Mouse (Mus musculus): ENCODE measurements around the gene Camsap2. TPM values are rescaled to one million over a fixed set of nuclear protein-coding genes. Genes with fewer than 3 reads are reported as not detected.
A peak's percentile ranks its signal among the peaks of the same experiment; 100 is the strongest.

Gene Camsap2
- 44.8 and 46.9 TPM in 2 replicates for total RNA-seq (2014; fragmentation: Nextera tagmentation)
- total RNA-seq (2017), result 35.9 and 40.5 TPM in 2 replicates
- polyA plus RNA-seq (2012), result 8.8 and 10.1 TPM in 2 replicates

DNA sequence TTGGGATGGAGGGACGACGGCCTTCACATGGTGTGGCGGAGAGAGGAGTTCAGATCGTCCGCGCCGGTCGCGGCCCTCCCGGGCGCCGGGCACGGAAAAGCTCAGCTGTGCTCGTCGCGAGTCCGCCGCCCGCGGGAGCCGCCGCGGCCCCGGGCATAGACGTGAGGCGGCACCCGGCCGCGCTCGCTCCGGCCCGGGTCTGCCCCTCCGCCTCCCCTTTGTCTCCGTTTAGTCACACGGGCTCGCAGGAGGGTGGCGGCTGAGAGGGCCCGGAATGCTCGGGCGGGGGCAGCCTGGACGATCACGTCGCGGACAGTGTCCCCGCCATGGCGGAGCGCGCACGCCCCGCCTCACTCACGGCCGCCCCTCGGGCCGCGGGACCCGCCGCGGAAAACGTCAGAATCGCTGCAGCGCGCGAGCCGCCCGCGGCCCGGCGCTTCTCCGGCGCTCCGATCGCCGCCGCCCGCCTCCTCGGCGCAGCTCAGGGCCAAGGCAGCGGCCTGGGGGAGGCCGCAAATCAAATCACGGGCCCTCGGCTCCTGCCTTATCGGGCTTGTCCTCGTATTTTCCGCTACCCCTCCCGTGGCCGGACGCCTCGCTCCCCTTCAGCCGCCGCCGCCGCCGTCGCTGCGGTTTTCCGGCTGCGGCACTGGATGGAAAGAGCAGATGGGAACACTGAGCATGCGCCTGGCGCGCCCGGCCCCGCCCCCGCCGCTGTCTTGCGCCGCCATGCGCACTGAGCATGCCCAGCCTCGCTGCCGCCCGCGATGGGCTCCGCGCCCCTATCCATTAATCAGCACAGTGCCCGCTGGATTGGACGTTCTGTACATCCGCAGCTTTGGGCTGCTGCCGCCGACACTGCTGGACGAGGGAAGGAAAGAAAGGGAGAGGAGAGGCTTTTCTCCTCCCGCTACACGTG is at the start of gene Camsap2:
TSS of gene Camsap2 (minus strand) at position 651 of the 919 bp plus-strand sequence.
- no peak for TF ChIP-seq CTCF (IDR thresholded peaks at IDR 0.05; ENCODE audit: low read depth, low read length)
- TF ChIP-seq GATA1 (IDR thresholded peaks at IDR 0.05; ENCODE audit: borderline replicate concordance, low read length), result no peak
- Histone ChIP-seq H3K9me3 (replicated peaks) (no peaks in the 10 kb centered on the region), H3K27me3 (ENCODE audit: insufficient read depth, low read length) (no peaks in the 10 kb centered on the region), H3K4me1 (ENCODE audit: insufficient read depth, low read depth, low read length) (peaks cover 47% of the 10 kb centered on the region), H3K4me3 (ENCODE audit: low read depth, low read length) (peak within 1 kb of the TSS; percentile 79), H3K36me3 (replicated peaks) (peaks cover 22% of the 10 kb centered on the region)
- ATAC-seq (ENCODE audit: extremely low read depth, insufficient number of reproducible peaks, low FRiP score, poor library complexity, severe bottlenecking) (peak; percentile 72), DNase-seq (ENCODE audit: low spot score) (peak; percentile 92)

- Histone ChIP-seq H3K9me3 (replicated peaks) (no peaks in the 10 kb centered on the region), H3K4me1 (ENCODE audit: insufficient read depth, low read depth, low read length) (peaks cover 2% of the 10 kb centered on the region; the same call in 1 of the 2 replicates), H3K4me3 (ENCODE audit: low read depth, low read length) (no peak overlapping the region), H3K27me3 (ENCODE audit: insufficient read depth, low read length) (peaks cover 21% of the 10 kb centered on the region), H3K36me3 (replicated peaks) (no peaks in the 10 kb centered on the region)
- no peak for ATAC-seq (ENCODE audit: extremely low read depth, insufficient number of reproducible peaks, low FRiP score, poor library complexity, severe bottlenecking)
- TF ChIP-seq POLR2AphosphoS5 (IDR thresholded peaks at IDR 0.05; ENCODE audit: insufficient replicate concordance, low read depth, low read length) (no peak), TAL1 (conservative IDR thresholded peaks at IDR 0.05; ENCODE audit: low read depth, low read length) (no peak)
- no peak for DNase-seq (ENCODE audit: low spot score)
Observed at GRCm38 (mm10) chr1:136395073-136395472, 49.2 kb upstream of the Camsap2 start.

DNA sequence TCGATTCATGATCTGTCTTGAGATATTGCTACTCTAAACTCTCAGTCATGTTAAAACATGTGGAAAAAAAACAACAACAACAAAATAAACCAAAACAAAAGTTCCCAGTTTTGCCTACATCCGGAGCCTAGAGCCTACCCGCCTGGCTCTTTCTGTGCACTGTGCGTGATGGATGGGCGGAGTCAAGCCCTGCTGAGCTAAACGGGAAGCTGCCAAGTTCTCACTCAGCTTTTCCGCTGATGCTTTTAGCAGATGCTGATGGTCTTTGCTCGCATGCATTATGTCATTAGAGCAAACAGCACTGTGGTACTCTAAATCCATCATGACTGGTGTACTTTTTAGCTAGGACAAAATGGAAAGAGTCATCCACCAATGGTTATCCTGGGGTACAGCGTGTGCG is 48.6 kb upstream of the Camsap2 start:
- Histone ChIP-seq H3K4me3 (ENCODE audit: low read depth, low read length) (no peak overlapping the region), H3K9me3 (replicated peaks) (no peaks in the 10 kb centered on the region), H3K36me3 (replicated peaks) (no peaks in the 10 kb centered on the region), H3K4me1 (ENCODE audit: insufficient read depth, low read depth, low read length) (peaks cover 2% of the 10 kb centered on the region; the same call in 1 of the 2 replicates), H3K27me3 (ENCODE audit: insufficient read depth, low read length) (peaks cover 18% of the 10 kb centered on the region)
- ATAC-seq (ENCODE audit: extremely low read depth, insufficient number of reproducible peaks, low FRiP score, poor library complexity, severe bottlenecking) (no peak), DNase-seq (ENCODE audit: low spot score) (no peak)
- TF ChIP-seq CTCF (IDR thresholded peaks at IDR 0.05; ENCODE audit: low read depth, low read length) (no peak), GATA1 (IDR thresholded peaks at IDR 0.05; ENCODE audit: borderline replicate concordance, low read length) (no peak), TAL1 (conservative IDR thresholded peaks at IDR 0.05; ENCODE audit: low read depth, low read length) (no peak), POLR2AphosphoS5 (IDR thresholded peaks at IDR 0.05; ENCODE audit: insufficient replicate concordance, low read depth, low read length) (no peak), GATA2 (IDR thresholded peaks at IDR 0.05; ENCODE audit: borderline replicate concordance, low read depth, low read length) (no peak)

- DNase-seq (ENCODE audit: low spot score), result no peak
- TF ChIP-seq CTCF (IDR thresholded peaks at IDR 0.05; ENCODE audit: low read depth, low read length), result no peak
- no peak for TF ChIP-seq POLR2AphosphoS5 (IDR thresholded peaks at IDR 0.05; ENCODE audit: insufficient replicate concordance, low read depth, low read length)
- no peak for TF ChIP-seq GATA1 (IDR thresholded peaks at IDR 0.05; ENCODE audit: borderline replicate concordance, low read length)
- TF ChIP-seq TAL1 (conservative IDR thresholded peaks at IDR 0.05; ENCODE audit: low read depth, low read length), result no peak
- no peak for TF ChIP-seq GATA2 (IDR thresholded peaks at IDR 0.05; ENCODE audit: borderline replicate concordance, low read depth, low read length)
Observed at GRCm38 (mm10) chr1:136386914-136387313, 41.0 kb upstream of the Camsap2 start.

DNA sequence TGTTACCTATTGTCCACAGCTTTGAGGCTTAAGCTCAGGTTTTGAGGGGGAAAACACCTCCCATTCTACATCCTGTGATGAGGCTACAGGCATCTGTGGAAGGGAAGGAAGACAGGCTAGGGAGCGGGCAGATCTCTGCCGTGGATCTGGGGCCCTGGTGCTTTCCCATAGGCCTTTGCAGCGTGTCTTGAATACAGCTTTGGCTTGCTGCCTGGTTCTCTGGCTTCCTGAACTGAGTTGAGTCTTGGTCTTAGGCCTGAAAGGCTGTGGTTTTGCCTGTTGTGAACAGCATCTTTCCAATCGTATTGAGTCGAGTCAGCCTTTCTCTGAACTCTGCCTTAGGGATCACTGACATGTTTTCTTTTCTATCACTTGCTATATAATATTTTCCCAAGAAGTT is 35.7 kb upstream of the Camsap2 start:
- Histone ChIP-seq H3K27me3 (ENCODE audit: insufficient read depth, low read length) (peaks cover 11% of the 10 kb centered on the region; the same call in 1 of the 2 replicates), H3K4me3 (ENCODE audit: low read depth, low read length) (no peak overlapping the region), H3K36me3 (replicated peaks) (no peaks in the 10 kb centered on the region), H3K4me1 (ENCODE audit: insufficient read depth, low read depth, low read length) (no peaks in the 10 kb centered on the region; the same call in 1 of the 2 replicates), H3K9me3 (replicated peaks) (no peaks in the 10 kb centered on the region)
- no peak for DNase-seq (ENCODE audit: low spot score)
- no peak for TF ChIP-seq CTCF (IDR thresholded peaks at IDR 0.05; ENCODE audit: low read depth, low read length)
- TF ChIP-seq TAL1 (conservative IDR thresholded peaks at IDR 0.05; ENCODE audit: low read depth, low read length), result no peak
- no peak for TF ChIP-seq GATA1 (IDR thresholded peaks at IDR 0.05; ENCODE audit: borderline replicate concordance, low read length)
- TF ChIP-seq GATA2 (IDR thresholded peaks at IDR 0.05; ENCODE audit: borderline replicate concordance, low read depth, low read length), result no peak
- no peak for TF ChIP-seq POLR2AphosphoS5 (IDR thresholded peaks at IDR 0.05; ENCODE audit: insufficient replicate concordance, low read depth, low read length)
- ATAC-seq (ENCODE audit: extremely low read depth, insufficient number of reproducible peaks, low FRiP score, poor library complexity, severe bottlenecking), result no peak

More at GRCm38 (mm10) chr1:136386914-136387313, 41.0 kb upstream of the Camsap2 start:
- Histone ChIP-seq H3K9me3 (replicated peaks) (no peaks in the 10 kb centered on the region), H3K4me3 (ENCODE audit: low read depth, low read length) (no peak overlapping the region), H3K27me3 (ENCODE audit: insufficient read depth, low read length) (peaks cover 9% of the 10 kb centered on the region; the same call in 1 of the 2 replicates), H3K4me1 (ENCODE audit: insufficient read depth, low read depth, low read length) (no peaks in the 10 kb centered on the region), H3K36me3 (replicated peaks) (no peaks in the 10 kb centered on the region)
- ATAC-seq (ENCODE audit: extremely low read depth, insufficient number of reproducible peaks, low FRiP score, poor library complexity, severe bottlenecking), result no peak

DNA sequence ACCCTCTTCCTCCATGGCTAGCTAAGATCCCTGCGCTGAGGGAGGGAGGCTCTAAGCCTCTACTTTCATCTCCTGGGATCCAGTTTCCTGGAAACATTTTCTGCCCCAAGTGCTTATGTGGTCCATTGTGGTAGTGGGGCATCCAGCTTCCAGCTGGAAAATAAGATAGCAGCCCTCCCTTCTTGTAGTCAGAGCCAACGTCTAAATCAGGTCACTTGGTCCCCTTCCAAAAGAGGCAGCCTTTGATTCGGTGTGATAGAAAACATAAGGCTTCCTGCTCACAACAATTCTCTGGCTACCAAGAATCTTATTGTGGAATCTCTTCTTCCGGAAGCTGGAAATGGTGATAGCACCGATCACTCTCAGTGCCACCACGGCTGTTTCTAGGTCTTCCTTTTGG is 35.3 kb upstream of the Camsap2 start:
- Histone ChIP-seq H3K4me3 (ENCODE audit: low read depth, low read length) (no peak overlapping the region), H3K36me3 (replicated peaks) (no peaks in the 10 kb centered on the region), H3K4me1 (ENCODE audit: insufficient read depth, low read depth, low read length) (no peaks in the 10 kb centered on the region; the same call in 1 of the 2 replicates), H3K9me3 (replicated peaks) (no peaks in the 10 kb centered on the region), H3K27me3 (ENCODE audit: insufficient read depth, low read length) (peaks cover 11% of the 10 kb centered on the region; the same call in 1 of the 2 replicates)
- DNase-seq (ENCODE audit: low spot score) (no peak), ATAC-seq (ENCODE audit: extremely low read depth, insufficient number of reproducible peaks, low FRiP score, poor library complexity, severe bottlenecking) (no peak)
- TF ChIP-seq TAL1 (conservative IDR thresholded peaks at IDR 0.05; ENCODE audit: low read depth, low read length) (no peak), GATA1 (IDR thresholded peaks at IDR 0.05; ENCODE audit: borderline replicate concordance, low read length) (no peak), POLR2AphosphoS5 (IDR thresholded peaks at IDR 0.05; ENCODE audit: insufficient replicate concordance, low read depth, low read length) (no peak), CTCF (IDR thresholded peaks at IDR 0.05; ENCODE audit: low read depth, low read length) (no peak), GATA2 (IDR thresholded peaks at IDR 0.05; ENCODE audit: borderline replicate concordance, low read depth, low read length) (no peak)
